Mouse (Mus musculus) cerebellum, adult 18-20 months (tissue): ENCODE results near the gene Psma5.

Experiments used
- DNase-seq, 2 experiments: peaks; one replicate each; pipeline ENCODE4 v3.0.0; 2021

Gene Psma5

GRCm38 (mm10) chr3:108306387-108306786 is 49.7 kb downstream of the Psma5 start:
- DNase-seq, result no peak

GRCm38 (mm10) chr3:108307485-108307884 is 50.8 kb downstream of the Psma5 start:
- DNase-seq, result no peak

DNA sequence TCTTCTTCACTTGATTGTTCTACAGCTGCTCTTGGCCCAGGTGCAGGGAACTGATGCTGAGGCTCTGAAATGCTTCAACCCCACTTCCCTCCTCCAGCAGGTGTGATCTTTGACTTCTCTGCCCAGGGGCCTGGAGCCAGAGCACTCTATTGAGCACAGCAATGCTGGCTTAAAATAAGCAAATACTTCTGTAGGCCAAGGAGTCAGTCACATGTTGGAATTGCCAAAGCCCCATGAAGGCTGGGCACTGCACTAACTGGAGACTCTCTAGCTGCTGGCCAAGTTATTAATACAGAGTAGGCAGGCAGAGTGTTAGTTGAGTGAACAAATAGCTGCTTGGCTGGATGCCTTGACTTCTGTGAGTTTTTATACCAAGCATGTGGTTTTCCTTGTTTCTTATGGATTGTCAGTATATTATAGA is 54.2 kb downstream of the Psma5 start:
- no peak for DNase-seq

GRCm38 (mm10) chr3:108311688-108312087 is 55.0 kb downstream of the Psma5 start:
- no peak for DNase-seq

GRCm38 (mm10) chr3:108312414-108312813 is 55.7 kb downstream of the Psma5 start:
- no peak for DNase-seq

DNA sequence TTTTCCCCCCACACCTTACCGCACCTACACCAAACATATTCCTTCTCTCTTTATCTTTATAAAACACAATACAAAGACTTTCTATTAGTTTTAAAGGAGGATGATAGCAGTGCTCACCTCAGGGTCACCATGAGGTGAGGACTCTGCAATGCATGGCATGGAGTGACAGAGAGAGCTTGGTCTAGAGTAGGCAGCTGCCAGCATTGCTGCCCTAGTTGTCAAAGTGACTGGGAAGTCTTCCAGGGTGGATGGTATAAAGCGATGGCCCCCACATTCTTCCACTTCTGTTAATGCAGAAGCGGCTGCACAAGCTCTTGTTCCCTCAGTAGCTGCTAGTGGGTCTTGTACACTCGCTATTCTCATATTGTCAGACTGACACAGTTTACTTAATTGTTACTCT is 56.4 kb downstream of the Psma5 start:
- DNase-seq, result no peak

DNA sequence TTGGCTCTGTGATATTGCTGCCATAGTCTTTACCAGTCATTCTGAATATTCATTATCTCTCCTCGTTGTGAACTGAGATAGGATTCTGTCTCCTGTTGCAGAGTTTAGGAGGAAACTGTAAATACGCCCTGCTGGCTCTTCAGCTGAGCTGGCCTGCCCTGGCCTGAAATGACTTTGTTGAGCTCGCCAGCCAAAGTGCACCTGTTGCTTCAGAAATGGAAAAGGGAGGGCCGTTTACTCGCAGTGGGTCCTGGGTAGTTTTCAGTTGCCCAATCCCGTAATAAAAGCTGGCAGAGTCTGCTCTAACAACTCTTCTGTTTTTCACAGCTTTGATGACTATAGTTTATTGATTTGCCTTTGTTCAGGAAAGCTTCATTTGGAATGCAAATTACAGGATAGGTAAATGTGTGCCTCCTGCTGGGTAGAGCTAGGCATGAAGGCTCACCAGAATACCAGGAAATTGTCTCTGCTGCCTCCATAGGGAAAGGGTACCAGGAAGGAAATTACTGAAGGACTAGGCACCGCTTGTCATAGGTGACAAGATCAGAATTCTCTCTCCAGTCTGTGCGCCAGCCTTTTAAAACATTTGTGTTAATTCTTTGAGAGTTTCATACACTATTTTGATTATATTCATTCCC is 57.4 kb downstream of the Psma5 start:
- no peak for DNase-seq

GRCm38 (mm10) chr3:108318517-108318916 is 61.8 kb downstream of the Psma5 start:
- no peak for DNase-seq

GRCm38 (mm10) chr3:108321671-108322070 is 64.9 kb downstream of the Psma5 start:
- no peak for DNase-seq

GRCm38 (mm10) chr3:108322136-108322535 is 65.4 kb downstream of the Psma5 start:
- DNase-seq, result no peak

DNA sequence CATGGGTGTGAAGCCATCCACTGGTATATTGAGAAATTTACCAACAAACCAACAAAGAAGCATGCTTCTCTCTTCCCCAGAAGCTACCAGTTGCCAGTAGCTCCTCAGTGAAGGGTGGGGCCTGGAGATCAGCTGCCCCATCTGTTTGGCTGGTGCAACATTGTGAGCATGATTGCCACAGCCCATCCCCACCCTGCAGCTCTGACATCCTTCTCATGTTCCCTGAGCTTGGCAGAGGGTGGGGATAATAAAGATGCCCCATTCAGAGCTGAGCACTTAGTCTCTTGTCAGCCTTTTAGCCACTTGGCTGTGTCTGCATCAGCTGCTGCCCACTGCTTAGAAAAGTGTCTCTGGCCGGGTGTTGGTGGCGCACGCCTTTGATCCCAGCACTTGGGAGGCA is 66.2 kb downstream of the Psma5 start:
- no peak for DNase-seq

DNA sequence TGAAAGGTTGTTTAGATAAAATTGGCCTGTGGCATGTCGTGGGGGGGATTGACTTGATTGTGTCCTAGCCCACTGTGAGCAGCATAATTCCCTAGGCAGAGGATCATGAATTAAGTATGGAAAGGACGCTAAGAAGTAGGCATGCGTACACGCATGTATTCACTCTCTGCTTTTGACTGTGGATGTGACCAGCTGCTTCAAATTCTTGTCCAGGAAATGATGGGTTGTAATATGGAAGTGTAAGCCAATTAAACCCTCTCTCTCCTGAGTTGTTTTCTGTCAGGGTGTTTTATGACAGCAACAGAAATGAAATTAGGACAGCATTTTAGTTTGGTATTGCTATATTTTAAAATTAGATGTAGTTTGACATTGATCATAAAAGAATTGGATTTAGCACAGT is 68.1 kb downstream of the Psma5 start:
- DNase-seq, result no peak

DNA sequence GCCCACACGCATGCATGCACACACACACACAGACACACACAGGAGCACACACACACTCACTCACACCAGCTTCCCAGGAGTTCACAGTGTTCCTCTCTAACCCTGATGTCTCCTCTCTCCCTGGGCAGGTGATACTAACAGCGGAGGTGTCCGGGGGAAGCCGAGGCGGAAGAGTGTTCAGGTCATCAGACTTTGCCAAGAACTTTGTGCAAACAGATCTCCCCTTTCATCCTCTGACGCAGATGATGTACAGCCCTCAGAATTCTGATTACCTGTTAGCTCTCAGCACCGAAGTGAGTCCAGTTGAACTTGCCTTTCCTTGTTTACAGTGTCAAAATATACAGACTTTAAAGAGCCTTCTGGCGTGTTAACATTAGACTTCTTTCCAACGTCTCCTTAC is 68.8 kb downstream of the Psma5 start:
- DNase-seq, result no peak

DNA sequence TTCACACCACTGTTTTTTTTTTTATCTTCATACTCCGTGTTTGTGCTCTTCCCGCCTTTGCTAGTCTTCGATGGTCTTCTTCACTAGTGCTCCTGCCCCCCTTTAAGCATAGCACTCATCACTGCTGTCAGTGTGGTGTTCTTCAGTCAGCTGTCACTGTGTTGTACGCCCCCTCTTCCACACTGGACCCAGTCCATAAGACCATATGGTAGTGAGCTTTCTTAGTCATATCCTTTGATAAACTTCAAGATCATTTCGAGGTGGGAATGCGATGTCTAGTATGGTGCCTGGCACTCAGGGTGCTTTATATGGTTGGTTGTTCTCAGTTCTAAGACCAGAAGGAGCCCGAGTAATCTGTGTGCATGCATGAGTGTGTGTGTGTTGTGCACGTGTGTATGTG is 70.5 kb downstream of the Psma5 start:
- no peak for DNase-seq

DNA sequence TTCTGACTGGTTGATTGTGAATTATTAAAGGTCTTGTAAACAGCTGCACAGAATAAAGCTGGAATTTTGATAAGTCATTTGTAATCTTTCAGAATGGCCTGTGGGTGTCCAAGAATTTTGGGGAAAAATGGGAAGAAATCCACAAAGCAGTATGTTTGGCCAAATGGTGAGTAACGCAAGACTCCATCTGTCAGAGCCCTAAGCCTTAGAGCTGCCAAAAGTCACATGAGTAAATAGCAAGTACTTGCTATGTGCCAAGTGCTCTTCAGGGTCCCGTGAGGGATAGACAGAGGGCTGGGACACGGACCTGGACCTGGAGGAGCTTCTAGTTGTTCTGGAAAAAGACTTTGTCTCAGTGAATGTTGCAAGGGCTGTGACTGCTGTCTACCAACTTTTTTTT is 71.2 kb downstream of the Psma5 start:
- no peak for DNase-seq

- DNase-seq, result peak; percentile 12 to 31
These were observed 71.7 kb downstream of the Psma5 start for GRCm38 (mm10) chr3:108328441-108328841.
